Mouse (Mus musculus) frontal cortex, adult (tissue): Measurements from ENCODE around the gene Aspa.
A peak's percentile ranks its signal among the peaks of the same experiment; 100 is the strongest.
"Not testable (repeated sequence)": the region's sequence is repeated elsewhere in the genome, so short reads cannot be mapped to it uniquely, and the experiment has no call there.

ENCODE experiments used
- ATAC-seq: cut with Nextera tagmentation; 2 replicates; pipeline ENCODE4 v1.9.2; 2017; ENCODE audit warnings: mild to moderate bottlenecking, moderate library complexity, mixed read lengths; ENCODE audit not compliant: low TSS enrichment

Gene Aspa

GRCm38 (mm10) chr11:73329442-73329841 is at the start of gene Aspa, which contains the start of the genes Gm49340 and Spata22:
Gene Aspa, minus strand, starts transcription at chr11:73329596.
Gene Gm49340, plus strand, starts transcription at chr11:73329741.
Gene Spata22, plus strand, starts transcription at chr11:73329741.
- ATAC-seq = no peak

GRCm38 (mm10) chr11:73370946-73371345 is 41.5 kb upstream of the Aspa start, which contains the start of gene Olfr376:
Gene Olfr376, plus strand, starts transcription at chr11:73371246.
- ATAC-seq = no peak

GRCm38 (mm10) chr11:73350483-73350882 is 21.1 kb upstream of the Aspa start, which contains the start of gene Olfr20:
Gene Olfr20, plus strand, starts transcription at chr11:73350783.
- no peak for ATAC-seq

DNA sequence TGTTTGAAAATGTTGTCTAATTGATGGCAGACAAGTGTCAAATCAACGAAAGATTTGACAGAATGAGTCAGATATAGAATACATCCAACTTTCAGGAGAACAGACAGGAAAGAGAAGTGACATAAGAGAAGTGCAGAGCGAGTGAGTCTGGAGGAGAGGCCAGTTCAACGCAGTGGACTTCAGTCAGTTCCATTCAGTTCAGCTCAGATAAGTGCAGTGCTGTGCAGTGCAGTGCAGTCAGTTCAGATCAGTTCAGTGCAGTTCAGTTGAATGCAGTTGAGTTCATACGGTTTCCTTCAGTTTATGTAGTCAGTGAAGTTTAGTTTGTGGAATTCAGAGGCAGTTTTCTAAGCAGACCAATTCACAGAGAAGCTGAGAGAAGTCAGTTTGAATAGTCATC is 7.5 kb upstream of the Aspa start:
- ATAC-seq = no peak

DNA sequence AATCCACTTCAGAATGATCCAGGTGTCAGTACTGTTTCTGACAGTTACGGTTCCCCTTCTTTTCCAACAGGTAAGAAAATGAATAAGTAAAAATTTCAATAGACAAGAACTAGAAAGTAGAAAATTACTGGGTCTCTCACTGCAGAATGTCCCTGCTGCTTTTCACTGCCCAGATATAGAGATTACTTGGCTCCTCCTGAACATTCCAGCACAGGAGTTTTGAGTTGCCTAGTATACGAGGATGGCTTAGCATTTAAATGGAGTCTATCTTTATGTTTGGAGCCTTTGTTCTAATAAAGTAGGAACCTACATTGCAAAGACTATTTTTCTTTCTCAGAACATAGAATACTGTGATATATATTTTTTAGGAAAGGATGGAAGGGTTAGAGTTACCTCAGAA is 4.0 kb upstream of the Aspa start:
- no peak for ATAC-seq

DNA sequence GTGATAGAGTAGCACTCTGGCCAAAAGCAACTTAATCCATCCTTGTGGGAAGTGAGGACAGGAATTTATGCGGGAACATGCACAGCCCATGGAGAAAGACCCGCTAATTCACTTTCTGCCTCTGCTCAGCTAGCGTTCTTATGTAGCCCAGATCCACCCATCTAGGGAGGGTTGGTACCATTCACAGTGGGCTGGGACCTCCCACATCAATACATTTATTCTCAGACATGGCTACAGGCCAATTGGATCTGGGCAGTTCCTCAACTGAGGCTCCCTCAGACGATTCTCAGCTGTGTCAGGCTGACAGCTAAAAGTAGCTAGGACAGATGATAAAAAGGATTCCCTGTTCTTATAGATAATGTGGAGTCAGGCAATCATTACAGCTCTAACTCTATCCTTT is 2.0 kb downstream of the Aspa start:
- ATAC-seq = peak; percentile 59

GRCm38 (mm10) chr11:73326485-73326886 is 2.9 kb downstream of the Aspa start:
- no peak for ATAC-seq

- ATAC-seq = no peak
These were observed 5.2 kb downstream of the Aspa start for GRCm38 (mm10) chr11:73323906-73324830.

DNA sequence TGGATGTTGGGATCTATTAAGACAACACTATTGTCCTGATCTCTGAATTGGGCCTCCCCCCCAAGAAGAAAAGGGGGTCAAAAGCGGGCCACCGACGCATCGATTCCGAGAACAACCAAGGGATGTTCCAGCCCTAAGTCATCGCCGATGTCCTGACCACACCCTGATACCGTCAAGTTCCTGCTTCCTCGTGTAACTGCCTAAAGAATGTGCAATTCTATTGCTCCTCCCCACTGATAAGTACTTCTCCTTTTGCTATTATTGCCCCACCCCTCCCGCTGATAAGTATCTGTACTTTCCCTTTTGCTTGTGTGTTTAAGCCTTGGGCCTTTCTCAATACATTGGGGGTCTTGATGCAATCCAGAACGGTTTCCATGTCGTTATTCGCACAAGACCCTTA is 8.3 kb downstream of the Aspa start:
- ATAC-seq = not testable (repeated sequence)

- ATAC-seq = not testable (repeated sequence)
These were observed 10.8 kb downstream of the Aspa start for GRCm38 (mm10) chr11:73318581-73318980.

DNA sequence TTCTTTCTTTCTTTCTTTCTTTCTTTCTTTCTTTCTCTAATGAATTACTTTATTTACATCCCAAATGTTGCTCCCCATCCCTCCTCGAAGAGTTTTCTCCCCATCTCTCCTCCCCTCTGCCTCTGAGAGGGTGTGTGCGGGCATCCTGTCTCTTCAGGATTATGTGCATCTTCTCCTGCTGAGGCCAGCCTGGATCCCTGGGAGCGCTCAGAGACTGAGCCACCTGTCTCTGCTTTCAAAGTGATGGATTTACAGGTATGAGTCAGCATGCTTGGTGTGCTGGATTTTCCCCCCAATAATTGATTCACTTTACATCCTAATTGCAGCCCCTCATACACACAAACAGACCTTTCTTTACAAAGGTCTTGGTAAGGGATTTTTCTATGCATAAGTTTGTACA is 13.4 kb downstream of the Aspa start:
- ATAC-seq = no peak

DNA sequence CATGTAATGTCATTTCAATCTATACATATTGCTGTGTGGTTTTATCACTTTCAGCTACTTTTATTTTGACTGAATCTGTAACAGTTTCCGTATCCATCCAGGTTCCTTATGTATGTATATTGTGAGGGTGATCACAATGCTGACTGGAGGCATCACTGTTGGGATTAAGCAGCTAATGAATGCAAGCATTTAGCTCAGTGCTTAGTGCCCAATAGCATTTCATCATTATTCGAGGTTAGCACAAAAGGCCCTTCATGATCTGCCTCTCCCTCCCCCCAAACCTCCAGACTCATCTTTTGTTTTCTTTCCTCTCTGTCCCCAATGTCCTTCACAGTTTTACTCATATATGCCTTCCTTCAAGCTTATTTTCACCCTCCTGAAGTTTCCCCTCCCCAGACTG is 26.3 kb downstream of the Aspa start:
- no peak for ATAC-seq

DNA sequence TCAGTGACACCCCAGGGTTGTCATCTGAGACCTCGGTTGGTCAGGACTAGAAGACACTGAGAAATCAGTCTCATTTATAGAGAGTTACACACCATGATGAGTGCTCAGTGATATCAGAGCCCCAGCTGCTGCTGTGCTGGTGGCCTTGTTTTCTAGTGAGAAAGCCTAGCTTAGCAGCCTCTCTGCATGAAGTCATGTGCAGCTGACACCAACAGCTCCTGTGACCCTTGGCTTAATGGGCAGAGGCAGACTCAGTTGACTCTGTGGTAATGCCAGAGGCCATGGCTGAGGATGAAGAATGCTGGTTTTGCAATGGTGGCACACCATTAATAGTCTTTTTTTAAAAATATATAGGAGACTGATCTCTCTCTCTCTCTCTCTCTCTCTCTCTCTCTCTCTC is 39.8 kb downstream of the Aspa start:
- ATAC-seq = no peak; the same call in 1 of the 2 replicates

DNA sequence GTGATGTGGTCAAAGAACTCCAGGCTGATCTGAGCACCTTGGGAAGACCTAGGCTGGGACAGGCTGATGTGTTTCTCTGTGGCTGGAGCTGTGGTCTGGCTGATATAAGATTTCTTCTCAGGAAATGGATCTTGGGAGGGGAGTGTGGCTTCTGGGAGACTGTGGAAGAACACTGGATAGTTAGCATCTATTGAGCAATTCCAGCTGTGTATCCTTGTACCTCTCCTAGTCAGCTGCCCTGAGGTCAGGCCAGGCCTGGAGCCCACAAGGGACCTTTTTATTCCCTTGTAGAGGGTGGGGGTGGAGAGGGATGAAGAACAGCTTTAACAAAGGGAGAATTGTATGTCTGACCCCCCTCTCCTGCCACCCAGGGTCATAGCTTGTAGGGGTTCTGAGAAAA is 45.0 kb downstream of the Aspa start:
- ATAC-seq = peak; percentile 8; the same call in 1 of the 2 replicates

DNA sequence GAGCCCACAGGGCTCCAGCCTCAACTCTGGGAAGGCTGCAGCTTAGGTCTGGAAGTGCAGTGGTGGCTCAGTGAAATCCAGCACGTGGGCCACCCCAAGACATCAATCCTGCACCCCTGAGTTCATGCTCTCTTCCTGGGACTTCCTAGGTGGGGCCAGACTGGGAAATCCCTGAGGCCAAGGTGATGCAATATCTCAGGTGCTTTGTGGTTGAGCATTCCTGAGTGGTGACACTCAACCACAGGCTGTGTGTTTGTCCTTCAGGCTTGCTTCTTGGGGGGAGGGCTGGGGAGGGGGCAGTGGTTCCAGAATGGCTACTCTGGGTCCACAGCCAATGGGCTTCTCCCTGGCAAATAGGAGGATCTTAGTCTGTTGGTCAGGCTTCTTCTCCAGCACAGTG is 45.5 kb downstream of the Aspa start:
- no peak for ATAC-seq

DNA sequence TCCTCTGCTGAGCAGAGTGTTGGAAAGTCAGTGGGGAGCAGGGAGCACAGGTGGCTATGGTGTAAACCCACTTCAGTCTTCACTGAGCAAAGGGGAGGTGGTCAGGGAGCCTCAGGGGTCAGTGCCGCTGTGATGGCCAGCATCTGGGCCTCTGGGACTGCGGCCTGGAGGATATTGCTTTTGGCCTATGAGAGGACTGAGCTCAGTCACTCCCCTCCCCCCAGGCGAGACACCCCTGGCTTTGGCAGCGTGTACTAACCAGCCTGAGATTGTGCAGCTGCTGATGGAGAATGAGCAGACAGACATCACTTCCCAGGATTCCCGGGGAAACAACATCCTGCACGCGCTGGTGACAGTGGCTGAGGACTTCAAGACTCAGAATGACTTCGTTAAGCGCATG is 46.0 kb downstream of the Aspa start:
- ATAC-seq = no peak

DNA sequence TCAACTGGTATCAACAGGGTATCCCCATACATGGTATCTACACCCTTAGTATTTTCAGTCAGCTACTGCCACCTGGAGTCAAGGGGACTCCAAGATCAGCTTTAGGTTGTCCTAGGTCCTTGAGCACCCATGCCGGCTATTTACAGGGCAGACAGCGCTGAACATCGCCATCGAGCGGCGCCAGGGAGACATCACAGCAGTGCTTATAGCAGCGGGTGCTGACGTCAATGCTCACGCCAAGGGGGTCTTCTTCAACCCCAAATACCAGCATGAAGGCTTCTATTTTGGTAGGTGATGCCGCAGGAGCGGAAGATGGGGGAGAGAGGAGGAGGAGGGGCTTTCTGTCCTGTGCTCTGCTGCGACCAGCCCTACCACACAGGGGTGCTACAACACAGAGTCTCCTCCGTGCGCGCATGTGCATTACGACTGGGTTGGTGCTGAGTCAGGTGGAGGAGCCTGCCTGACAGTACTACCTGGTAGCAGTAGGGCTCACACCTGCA is 47.8 kb downstream of the Aspa start:
- peak; percentile 98 for ATAC-seq

DNA sequence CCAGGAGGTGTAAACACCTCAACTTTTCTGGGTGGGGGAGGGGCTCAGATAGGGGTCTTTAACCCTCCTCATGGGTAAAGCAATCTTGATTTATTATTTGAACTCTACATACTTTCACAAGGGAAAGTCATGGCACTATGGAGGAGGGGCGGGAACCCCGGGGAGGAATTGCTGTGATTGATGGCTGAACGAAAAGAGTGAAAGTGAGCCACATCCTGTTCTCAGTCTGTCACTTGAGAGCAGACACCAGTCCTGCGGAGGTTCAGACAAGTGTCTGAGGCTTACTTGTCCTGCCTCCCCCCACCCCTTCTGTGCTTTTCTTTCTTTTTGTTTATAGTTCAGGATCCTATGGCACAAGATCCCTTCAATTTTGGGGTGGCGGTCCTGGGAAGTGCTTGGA is 48.7 kb downstream of the Aspa start:
- no peak for ATAC-seq

DNA sequence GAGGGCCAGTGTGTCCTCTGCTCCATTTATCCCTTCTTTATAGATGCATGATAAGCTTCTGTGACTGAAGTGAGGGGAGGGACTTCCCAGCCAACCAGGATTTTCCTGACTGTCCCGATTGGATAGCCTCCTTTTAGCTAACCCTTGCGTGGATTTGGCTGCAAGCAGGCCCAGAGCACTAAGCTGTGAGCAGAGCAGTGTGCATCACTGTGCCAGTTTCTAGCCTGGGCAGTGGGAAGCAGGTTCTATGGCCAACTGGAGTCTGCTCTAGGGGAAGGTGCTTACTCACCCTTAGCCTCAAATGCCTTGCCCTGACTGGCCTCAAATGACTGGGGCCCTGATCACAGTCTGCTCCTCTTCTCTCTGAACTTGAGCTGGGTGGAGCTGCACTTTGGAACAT is 54.6 kb downstream of the Aspa start:
- no peak for ATAC-seq

DNA sequence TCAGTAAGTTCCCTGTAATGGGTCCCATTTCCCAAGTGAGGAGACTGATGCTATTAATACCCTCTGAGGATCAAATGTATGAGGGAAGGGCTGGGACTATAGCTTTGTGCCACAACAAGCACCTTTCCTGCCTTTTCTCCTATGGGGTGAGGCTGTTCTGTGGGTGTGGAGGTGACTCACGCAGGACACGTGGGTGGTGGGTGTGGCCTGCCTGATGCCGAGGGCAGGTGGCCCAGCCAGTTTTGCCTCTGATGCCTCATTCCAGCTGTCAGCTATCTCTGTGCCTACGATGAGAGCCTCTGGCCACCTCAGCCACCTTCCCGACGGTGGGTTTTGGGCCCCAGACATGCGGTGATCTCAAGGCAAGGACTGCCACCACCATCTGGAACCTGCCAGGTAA is 62.1 kb downstream of the Aspa start, which contains the start of gene Trpv3:
Gene Trpv3 (plus strand): TSS at position 122 of the 400 bp plus-strand sequence.
- no peak for ATAC-seq

DNA sequence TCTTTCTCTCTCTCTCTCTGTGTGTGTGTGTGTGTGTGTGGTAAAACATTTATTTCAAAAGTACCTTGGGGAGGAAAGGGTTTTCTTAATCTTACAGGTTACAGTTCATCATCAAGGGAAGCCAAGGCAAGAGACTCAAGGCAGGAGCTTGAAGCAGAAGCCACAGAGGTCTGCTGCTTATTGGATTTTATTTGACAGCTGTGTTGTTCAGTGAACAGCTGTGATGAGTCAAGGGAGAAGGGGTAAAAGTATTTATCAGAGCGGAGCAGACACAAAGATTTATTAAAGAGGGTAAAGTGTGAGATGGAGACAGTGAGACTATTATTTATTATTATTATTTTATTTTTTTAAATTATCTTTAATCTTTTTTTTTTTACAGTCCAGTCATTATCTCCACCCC is 68.0 kb downstream of the Aspa start:
- no peak for ATAC-seq

DNA sequence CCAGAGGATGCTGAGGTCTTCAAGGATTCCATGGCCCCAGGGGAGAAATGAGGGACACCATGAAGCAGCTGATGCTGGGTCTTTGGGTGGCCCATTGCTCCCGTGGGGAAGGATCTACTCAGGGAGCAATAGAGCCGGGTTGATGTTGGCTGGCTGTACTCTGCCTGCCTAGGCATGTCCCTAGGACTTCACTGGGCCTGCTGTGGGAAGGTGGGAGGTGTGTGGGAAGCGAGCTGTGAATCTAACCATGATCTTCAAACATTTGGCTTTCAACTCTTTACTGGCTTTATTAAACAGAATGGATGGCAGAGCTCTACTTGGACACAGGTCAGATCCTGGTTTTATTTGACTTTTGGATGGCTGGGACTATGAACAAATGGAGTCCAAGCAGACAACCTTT is 68.9 kb downstream of the Aspa start:
- ATAC-seq = no peak

GRCm38 (mm10) chr11:73258664-73259063 is 70.7 kb downstream of the Aspa start:
- ATAC-seq = no peak
